Mouse (Mus musculus): Measurements from ENCODE around the gene Hyal3.

The Hyal3 gene

DNA sequence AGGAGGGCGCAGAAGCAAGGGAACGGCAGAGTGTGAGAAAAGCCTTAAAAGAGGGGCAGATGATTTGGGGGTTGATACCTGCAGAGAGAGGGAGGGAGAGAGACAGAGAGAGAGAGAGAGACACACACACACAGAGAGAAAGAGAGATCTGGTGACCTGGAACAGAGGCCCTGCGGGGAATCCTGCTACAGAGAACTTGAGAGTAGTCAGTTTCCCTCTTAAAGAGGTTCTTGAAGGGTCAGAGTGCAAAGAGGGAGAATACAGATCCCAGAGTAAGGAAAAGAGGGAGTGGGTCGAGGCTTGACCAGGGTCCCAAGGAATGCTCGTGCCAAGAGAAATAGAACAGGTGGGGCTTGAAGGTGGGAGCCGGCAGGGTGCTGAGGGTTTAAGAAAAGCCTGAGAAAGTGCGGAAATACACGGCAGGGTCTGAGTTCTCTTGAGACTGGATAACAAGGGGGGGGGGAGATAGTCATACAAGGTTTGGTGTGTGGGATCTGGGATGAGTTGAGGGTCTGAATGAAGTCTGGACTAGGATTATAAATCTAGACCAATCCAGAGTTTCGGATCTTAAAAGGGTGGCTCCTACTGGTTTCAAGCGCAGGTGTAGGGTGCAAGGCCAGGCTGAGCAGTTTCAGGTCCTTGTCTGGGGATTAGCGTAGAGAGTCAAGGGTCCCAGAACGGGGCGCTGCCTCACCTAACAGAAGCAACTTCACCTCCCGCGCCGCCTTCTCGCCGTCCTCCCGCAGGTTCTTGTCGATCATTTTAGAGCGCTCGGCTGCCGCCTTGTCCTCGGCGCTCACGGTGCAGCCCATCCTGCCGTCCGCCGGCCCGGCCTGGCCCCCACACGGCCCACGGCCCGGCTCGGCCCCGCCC, 54.0 kb downstream of the Hyal3 start:
- no peak for DNase-seq (ENCODE audit: low read depth)

DNA sequence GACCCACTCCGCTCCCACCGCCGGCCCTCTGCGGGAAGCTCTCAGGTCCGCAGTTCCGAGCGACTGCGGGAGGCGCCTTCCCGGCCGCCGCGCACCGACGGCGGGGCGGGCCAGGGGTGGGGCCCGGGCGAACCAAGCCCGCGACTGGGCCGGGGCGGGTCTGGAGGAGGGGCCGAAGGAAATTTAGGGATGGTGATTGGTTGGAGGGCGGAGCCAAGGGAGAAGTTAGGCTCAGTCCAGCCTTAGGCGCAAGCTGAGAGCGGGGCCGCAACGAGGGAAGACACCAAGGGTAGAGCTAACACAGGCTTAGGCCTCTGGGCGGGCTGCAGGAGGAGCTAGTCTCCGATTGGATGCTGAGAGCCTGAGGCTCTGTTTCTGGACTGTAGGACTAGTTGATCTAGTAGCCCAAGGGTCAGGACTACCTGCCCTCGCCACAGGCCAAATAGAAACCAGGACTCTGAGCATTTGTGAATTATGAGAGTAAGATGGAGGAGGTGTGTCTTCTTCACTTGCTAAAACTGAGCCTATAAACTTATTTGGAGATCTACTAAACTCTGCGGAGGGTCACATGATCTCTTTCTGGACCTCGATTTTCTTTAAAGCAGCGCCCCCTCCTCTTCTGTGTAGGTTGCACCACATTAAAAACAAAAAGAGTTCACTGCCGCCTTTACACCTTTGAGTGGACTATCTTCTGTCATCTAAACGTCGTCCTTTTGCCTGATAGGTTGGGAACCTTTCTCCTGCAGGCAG, 54.8 kb downstream of the Hyal3 start, which contains the start of gene Gnai2:
TSS of gene Gnai2 (minus strand) at position 89 of the 750 bp plus-strand sequence.
- peak; percentile 97 for DNase-seq (ENCODE audit: low read depth)

All from NIH3T3 (cell line).